Mouse (Mus musculus) heart, adult 9 months (tissue): Measurements from ENCODE around the gene Wscd2.
A peak's percentile ranks its signal among the peaks of the same experiment; 100 is the strongest.

Experiments used
- DNase-seq, 2 experiments: peaks; one replicate each; pipeline ENCODE4 v3.0.0; 2022; ENCODE audit warnings: low spot score in 2 of 2

Gene Wscd2

GRCm38 (mm10) chr5:113485584-113486162, 4.5 kb upstream of the Wscd2 start:
- no peak for DNase-seq

- no peak for DNase-seq
These were observed 2.3 kb upstream of the Wscd2 start for GRCm38 (mm10) chr5:113487879-113488278.

DNA sequence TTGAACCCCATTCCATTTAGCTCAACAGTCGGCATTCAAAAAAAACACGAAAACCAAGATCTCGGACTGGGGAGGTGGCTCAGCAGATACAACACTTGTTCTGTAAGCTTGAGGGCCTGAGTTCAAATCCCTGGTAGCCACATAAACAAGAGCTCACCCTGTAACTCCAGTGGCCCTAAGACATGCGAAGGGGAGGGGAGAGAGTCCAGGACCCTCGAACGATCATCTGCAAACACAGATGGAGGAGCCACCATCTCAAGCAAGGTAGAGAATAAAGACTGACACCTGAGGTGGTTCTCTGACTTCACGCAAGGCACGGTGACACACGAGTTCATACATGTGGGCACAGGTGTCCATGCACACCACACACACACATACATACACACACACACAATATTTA, 516 bp upstream of the Wscd2 start:
- DNase-seq: no peak

GRCm38 (mm10) chr5:113490467-113491260, 531 bp downstream of the Wscd2 start:
- DNase-seq: peak in 1 of 2 experiments; percentile 7

- DNase-seq: no peak
These were observed 1.4 kb downstream of the Wscd2 start for GRCm38 (mm10) chr5:113491552-113491951.

GRCm38 (mm10) chr5:113491988-113492387, 1.9 kb downstream of the Wscd2 start:
- DNase-seq: no peak

GRCm38 (mm10) chr5:113492417-113493035, 2.4 kb downstream of the Wscd2 start:
- DNase-seq: no peak

- DNase-seq: no peak
These were observed 3.9 kb downstream of the Wscd2 start for GRCm38 (mm10) chr5:113493997-113494396.

DNA sequence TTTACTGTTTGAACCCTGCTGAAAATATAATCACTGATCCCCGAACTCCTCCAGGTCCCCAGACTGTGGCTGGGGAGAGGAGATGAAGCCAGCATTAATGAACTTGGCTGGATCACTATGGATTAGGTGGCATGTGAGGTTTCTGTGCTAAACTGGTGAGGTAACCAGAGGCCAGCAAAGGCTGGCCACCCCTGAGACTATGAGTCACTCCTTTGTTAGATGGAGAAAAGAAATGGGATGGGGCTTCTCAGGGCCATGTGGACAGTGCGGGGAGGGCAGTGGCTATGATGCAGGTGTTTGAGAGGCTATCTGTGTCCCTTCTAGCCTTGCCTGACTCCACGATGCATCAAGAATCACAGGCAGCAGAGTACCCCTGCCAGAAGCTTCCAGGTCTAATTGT, 6.8 kb downstream of the Wscd2 start:
- no peak for DNase-seq

GRCm38 (mm10) chr5:113499421-113499820, 9.3 kb downstream of the Wscd2 start:
- no peak for DNase-seq

DNA sequence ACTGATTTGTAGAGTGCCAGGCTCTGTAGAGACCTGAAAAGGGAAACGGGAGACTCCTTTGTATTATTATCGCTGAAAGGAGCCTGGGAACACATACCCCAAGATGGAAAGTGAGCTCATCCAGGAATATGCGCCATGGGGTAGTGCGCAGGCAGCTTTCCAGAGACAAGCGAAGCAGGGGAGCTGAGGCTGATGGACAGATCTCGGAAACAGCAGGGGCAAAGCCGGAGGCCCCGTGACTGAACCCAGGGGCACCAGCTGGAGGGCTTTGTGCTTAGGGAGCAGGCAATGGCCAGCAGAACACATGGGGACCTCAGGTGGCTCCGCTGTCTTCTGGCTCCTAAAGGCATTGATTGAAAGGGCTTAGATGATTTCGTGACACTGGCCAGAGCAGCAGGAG, 13.1 kb downstream of the Wscd2 start:
- DNase-seq: no peak

- no peak for DNase-seq
These were observed 14.5 kb downstream of the Wscd2 start for GRCm38 (mm10) chr5:113504654-113505053.

DNA sequence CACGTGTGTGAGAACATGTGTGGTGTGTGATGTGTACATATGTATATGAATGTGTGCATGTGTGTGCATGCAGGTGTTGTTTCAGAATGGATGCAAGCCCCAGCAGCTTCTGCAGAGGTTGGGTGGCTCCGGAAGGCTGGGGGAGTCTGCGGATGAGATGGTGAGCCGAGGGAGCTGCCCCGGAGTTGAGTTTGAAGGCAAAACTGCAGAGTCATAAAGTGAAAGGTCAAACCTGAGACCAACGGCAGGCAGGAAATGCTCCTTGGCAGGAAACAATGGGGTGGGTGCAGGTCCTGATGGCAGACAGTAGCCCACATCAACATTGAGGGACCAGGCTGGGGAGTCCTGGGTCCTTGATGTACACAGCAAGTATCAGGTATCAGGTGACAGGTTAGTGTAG, 15.9 kb downstream of the Wscd2 start:
- DNase-seq: no peak

- DNase-seq: no peak
These were observed 16.6 kb downstream of the Wscd2 start for GRCm38 (mm10) chr5:113506779-113507178.

DNA sequence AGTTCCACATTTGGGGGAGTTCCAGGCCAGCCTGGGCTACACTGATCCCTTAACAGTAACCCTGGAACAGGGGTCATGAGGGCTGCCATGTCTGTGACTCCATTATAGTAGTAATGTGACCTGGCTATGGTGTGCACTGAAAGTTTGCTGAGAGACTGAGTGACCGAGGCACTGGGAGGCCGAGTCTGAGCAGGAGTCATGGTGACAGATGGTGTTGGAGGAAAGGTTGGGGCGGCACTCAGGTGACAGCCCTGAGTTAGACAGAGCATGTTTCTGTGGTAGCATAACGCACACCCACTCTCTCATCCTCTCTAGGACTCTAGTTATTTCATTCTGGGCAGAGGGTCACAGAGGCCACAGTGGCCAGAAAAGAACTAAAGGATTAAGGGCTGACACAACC, 19.0 kb downstream of the Wscd2 start:
- no peak for DNase-seq

DNA sequence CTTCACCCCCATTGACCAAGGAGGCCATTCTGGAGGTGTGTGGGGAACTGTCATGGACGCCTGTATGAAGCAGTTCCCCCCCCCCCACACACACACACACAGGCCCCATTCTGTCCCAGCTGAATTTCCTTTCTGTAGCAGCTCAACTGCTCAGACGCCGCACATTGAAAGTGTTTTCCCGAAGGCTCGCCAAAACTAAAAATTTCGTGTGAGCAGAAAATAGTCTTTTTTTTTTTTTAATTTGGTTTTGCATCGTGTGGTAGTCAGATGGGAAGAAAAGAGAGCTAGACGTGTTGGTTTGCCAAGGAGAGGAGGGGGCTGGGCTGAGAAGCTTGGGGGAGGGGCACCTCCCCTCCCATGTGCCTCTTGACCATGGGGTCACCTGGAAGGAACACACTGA, 23.5 kb downstream of the Wscd2 start:
- no peak for DNase-seq

DNA sequence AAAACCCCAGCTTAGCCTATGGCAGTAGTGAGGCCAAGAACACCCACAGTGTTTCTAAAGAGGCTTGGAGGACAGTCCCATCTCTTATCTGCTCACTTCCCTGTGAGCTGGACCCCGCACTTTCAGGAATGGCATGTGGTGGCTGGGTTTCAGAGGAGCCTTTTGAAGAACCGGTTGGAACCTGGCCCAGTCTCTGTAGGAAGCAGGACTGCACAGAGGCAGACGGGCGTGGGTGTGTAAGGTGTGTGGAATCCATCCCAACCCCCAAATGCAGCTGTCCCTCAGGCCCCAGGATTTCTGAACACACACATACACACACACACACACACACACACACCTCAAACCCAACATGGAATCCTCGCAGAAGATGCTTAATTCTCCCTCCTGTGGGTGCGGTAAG, 23.9 kb downstream of the Wscd2 start:
- no peak for DNase-seq

DNA sequence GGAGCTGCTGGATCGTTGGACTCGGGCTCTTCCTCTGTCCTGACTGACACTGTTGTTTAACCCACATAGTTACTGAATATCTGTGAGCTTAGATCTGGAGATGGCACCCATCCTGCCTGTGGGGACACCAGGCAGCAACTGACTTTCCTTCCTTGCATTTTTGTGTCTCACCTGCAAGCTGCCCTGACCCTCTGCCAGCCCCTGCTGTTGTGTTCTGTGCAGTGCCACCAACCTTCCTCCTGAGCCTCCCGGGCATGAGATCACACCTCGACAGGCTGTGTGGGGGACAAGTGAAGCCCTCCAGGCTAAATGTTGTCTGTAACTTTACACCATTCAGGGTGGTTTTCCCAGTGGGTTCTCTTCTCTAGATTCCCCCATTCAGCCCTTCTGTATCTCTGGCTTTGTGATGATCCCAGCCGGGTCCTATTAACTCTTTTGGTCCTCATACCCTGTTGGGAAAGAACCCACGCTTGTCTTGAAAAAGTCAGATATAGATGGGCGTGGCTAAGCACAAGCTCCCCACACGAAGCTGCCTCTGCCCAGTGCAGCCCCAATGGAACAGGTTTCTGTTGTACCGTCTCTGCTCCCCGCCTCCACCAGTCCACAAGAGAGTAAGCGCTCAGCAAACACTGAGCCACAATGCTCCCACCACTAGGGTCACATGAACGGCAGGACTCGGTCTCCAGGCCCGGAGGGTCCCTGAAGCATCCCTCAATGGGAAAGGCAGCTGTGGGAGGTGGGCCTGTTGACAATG, 26.2 kb downstream of the Wscd2 start:
- DNase-seq: no peak

- DNase-seq: no peak
These were observed 26.8 kb downstream of the Wscd2 start for GRCm38 (mm10) chr5:113516873-113517336.

DNA sequence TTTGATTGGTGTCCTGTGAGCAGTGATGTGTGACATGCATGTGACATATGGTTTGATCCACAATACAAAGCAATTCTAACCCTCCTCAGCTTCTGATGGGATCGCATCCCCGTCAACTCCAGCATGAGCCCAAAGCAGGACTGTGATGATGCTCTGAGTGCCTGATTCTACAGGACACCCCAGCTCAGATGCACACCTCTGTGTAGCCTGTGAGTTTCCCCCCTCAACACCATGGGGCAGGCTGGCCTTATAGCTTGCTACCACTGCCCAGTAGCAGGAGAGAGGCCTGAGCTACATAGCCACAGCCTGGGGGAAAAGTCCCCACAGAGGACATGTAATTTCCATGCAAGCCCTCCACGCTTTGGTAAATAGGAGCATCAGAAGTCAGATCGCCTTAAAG, 27.3 kb downstream of the Wscd2 start:
- no peak for DNase-seq

GRCm38 (mm10) chr5:113521037-113521436, 30.9 kb downstream of the Wscd2 start:
- DNase-seq: no peak

- DNase-seq: no peak
These were observed 48.7 kb downstream of the Wscd2 start for GRCm38 (mm10) chr5:113538826-113539225.
